ENCODE assay signal across 23 mouse cellular contexts in genomic region chr9:47227298-47227697, GRCm38 (mm10).
"Had no signal": no experiment of that assay in that cellular context is flagged by ENCODE, and none has a peak within 500 bp of the region (broad histone marks: within the 10 kb centered on the region; RNA-seq: fewer than 3 reads in every experiment).

No protein-coding gene starts in this region.

- H3K4me1 ChIP-seq: heart, embryonic 10.5 days; heart, embryonic 13.5 days; heart, embryonic 15.5 days; intestine, embryonic 15.5 days; liver, embryonic 13.5 days had no signal

- H3K27ac ChIP-seq: heart, embryonic 10.5 days; heart, embryonic 13.5 days; heart, embryonic 15.5 days; hindbrain, embryonic 14.5 days; intestine, embryonic 15.5 days; left cerebral cortex, adult 2 months; limb, embryonic 10.5 days; limb, embryonic 12.5 days; liver, embryonic 13.5 days had no signal

- ATAC-seq: inflammation-experienced regulatory T-cells, adult 6 months; intestine, embryonic 15.5 days; intestine, postnatal 0 days had no signal

- H3K9me3 ChIP-seq: heart, embryonic 10.5 days; heart, embryonic 13.5 days; heart, embryonic 15.5 days; intestine, embryonic 15.5 days; limb, embryonic 10.5 days; limb, embryonic 12.5 days; liver, embryonic 13.5 days had no signal

- DNase-seq: gastrocnemius, postnatal 14 days; gastrocnemius, postnatal 36 days; heart, adult 18-20 months; heart, postnatal 14 days; heart, postnatal 36 days; kidney, adult 18-20 months; kidney, adult 8-10 months; kidney, postnatal 10 days; kidney, postnatal 25 days; kidney, postnatal 4 days; liver; liver, embryonic 13.5 days had no signal

- H3K27me3 ChIP-seq: intestine, embryonic 15.5 days; liver, embryonic 13.5 days had no signal

- H3K4me3 ChIP-seq: heart, embryonic 10.5 days; heart, embryonic 13.5 days; heart, embryonic 15.5 days; intestine, embryonic 15.5 days; left cerebral cortex, adult 2 months; limb, embryonic 10.5 days; limb, embryonic 12.5 days; liver, embryonic 13.5 days had no signal

- H3K9ac ChIP-seq: heart, embryonic 13.5 days; heart, embryonic 15.5 days; hindbrain, embryonic 14.5 days; intestine, embryonic 15.5 days; limb, embryonic 12.5 days; liver, embryonic 13.5 days had no signal

- H3K4me2 ChIP-seq: heart, embryonic 13.5 days; heart, embryonic 15.5 days; hindbrain, embryonic 14.5 days; intestine, embryonic 15.5 days; limb, embryonic 12.5 days; liver, embryonic 11.5 days; liver, embryonic 13.5 days had no signal

- H3K36me3 ChIP-seq: heart, embryonic 10.5 days; heart, embryonic 13.5 days; heart, embryonic 15.5 days; intestine, embryonic 15.5 days; limb, embryonic 10.5 days; limb, embryonic 12.5 days; liver, embryonic 13.5 days had no signal
